Mouse (Mus musculus) ES-Bruce4 (cell line): ENCODE results near the gene Mtus2. TPM values are rescaled to one million over a fixed set of nuclear protein-coding genes. Genes with fewer than 3 reads are reported as not detected.

ENCODE experiments used
- H3K27ac ChIP-seq: 2 replicates; pipeline ENCODE4 v1.5.1; 2012; ENCODE audit warnings: low read length, inconsistent platforms; ENCODE audit not compliant: insufficient read depth
- H3K27me3 ChIP-seq: 2 replicates; pipeline ENCODE4 v1.6.1; 2012; ENCODE audit warnings: mild to moderate bottlenecking, low read length, inconsistent platforms; ENCODE audit not compliant: control insufficient read depth, poor library complexity, insufficient read depth, severe bottlenecking
- H3K36me3 ChIP-seq: 2 replicates; pipeline ENCODE4 v1.6.1; 2012; ENCODE audit warnings: inconsistent platforms, mild to moderate bottlenecking, low read length, moderate library complexity; ENCODE audit not compliant: control insufficient read depth, poor library complexity, insufficient read depth, severe bottlenecking
- H3K4me1 ChIP-seq: one replicate; pipeline ENCODE4 v1.8.1; 2011; ENCODE audit warnings: low read length; ENCODE audit not compliant: control insufficient read depth, insufficient read depth
- H3K4me3 ChIP-seq: 2 replicates; pipeline ENCODE4 v1.5.1; 2011; ENCODE audit warnings: low read depth, mild to moderate bottlenecking, low read length
- H3K9ac ChIP-seq: 2 replicates; pipeline ENCODE4 v1.6.1; 2012; ENCODE audit warnings: low read depth, mild to moderate bottlenecking, inconsistent platforms; ENCODE audit not compliant: poor library complexity, severe bottlenecking
- H3K9me3 ChIP-seq: replicated peaks from 2 replicates; pipeline ENCODE4 v1.6.1; 2012; ENCODE audit warnings: mild to moderate bottlenecking, low read length, inconsistent platforms; ENCODE audit not compliant: control insufficient read depth, poor library complexity, insufficient read depth, severe bottlenecking
- CTCF ChIP-seq: IDR thresholded peaks from one replicate; pipeline ENCODE4 v1.8.1; 2011; ENCODE audit warnings: low read depth, low read length
- EP300 ChIP-seq: IDR thresholded peaks from 2 replicates; pipeline ENCODE4 v1.6.1; 2011; ENCODE audit warnings: low read depth, low read length; ENCODE audit not compliant: insufficient read depth
- POLR2A ChIP-seq: IDR thresholded peaks from one replicate; pipeline ENCODE4 v1.8.1; 2011; ENCODE audit warnings: low read length; ENCODE audit not compliant: insufficient read depth
- polyA plus RNA-seq: library from polyadenylated mRNA; stranded (reverse); fragments of >200 nt; gene quantifications from 2 replicates; pipeline ENCODE4 v1.2.4, GENCODE M21; 2011; ENCODE audit warnings: low read depth; ENCODE audit not compliant: missing spikeins, insufficient read depth, insufficient read length

The Mtus2 gene
- polyA plus RNA-seq, 1 experiment = 2.4 TPM

- no peaks in the 10 kb centered on the region; the same call in 1 of the 2 replicates for H3K9me3 ChIP-seq
- no peaks in the 10 kb centered on the region for H3K27me3 ChIP-seq
- no peak overlapping the region for H3K27ac ChIP-seq
- no peaks in the 10 kb centered on the region for H3K36me3 ChIP-seq
- TF ChIP-seq POLR2A (no peak), EP300 (no peak), CTCF (no peak)
- no peaks in the 10 kb centered on the region for H3K4me1 ChIP-seq
- no peak overlapping the region for H3K4me3 ChIP-seq
- no peak overlapping the region for H3K9ac ChIP-seq
These were observed 91.1 kb downstream of the Mtus2 start for GRCm38 (mm10) chr5:148048200-148048599.

- no peaks in the 10 kb centered on the region for H3K27me3 ChIP-seq
- no peak overlapping the region for H3K4me3 ChIP-seq
- no peaks in the 10 kb centered on the region; the same call in 1 of the 2 replicates for H3K9me3 ChIP-seq
- no peaks in the 10 kb centered on the region for H3K4me1 ChIP-seq
- no peak overlapping the region for H3K9ac ChIP-seq
- no peaks in the 10 kb centered on the region for H3K36me3 ChIP-seq
- H3K27ac ChIP-seq = no peak overlapping the region
- TF ChIP-seq CTCF = no peak
- no peak for TF ChIP-seq POLR2A
- TF ChIP-seq EP300 = no peak
These were observed 92.2 kb downstream of the Mtus2 start for GRCm38 (mm10) chr5:148049304-148049703.

- Histone ChIP-seq H3K9me3 (no peaks in the 10 kb centered on the region), H3K27ac (no peak overlapping the region), H3K4me1 (no peaks in the 10 kb centered on the region), H3K27me3 (no peaks in the 10 kb centered on the region), H3K4me3 (no peak overlapping the region), H3K9ac (no peak overlapping the region), H3K36me3 (no peaks in the 10 kb centered on the region)
- no peak for TF ChIP-seq CTCF
- TF ChIP-seq POLR2A = no peak
- TF ChIP-seq EP300 = no peak
These were observed 95.9 kb downstream of the Mtus2 start for GRCm38 (mm10) chr5:148052846-148053608.

- Histone ChIP-seq H3K4me1 (no peaks in the 10 kb centered on the region), H3K27me3 (no peaks in the 10 kb centered on the region), H3K36me3 (no peaks in the 10 kb centered on the region), H3K4me3 (no peak overlapping the region), H3K27ac (no peak overlapping the region), H3K9me3 (no peaks in the 10 kb centered on the region), H3K9ac (no peak overlapping the region)
- TF ChIP-seq CTCF = no peak
- TF ChIP-seq EP300 = no peak
- no peak for TF ChIP-seq POLR2A
These were observed 96.5 kb downstream of the Mtus2 start for GRCm38 (mm10) chr5:148053609-148053990.

GRCm38 (mm10) chr5:148056831-148057230 is 99.7 kb downstream of the Mtus2 start:
- H3K4me3 ChIP-seq = no peak overlapping the region
- TF ChIP-seq CTCF = no peak
- no peak for TF ChIP-seq EP300
- no peak for TF ChIP-seq POLR2A
- H3K27me3 ChIP-seq = no peaks in the 10 kb centered on the region
- H3K27ac ChIP-seq = no peak overlapping the region
- no peak overlapping the region for H3K9ac ChIP-seq
- no peaks in the 10 kb centered on the region for H3K4me1 ChIP-seq
- no peaks in the 10 kb centered on the region for H3K36me3 ChIP-seq
- H3K9me3 ChIP-seq = no peaks in the 10 kb centered on the region

GRCm38 (mm10) chr5:148057433-148057832 is 100.3 kb downstream of the Mtus2 start:
- TF ChIP-seq EP300 = no peak
- no peak for TF ChIP-seq CTCF
- TF ChIP-seq POLR2A = no peak
- Histone ChIP-seq H3K4me3 (no peak overlapping the region), H3K4me1 (no peaks in the 10 kb centered on the region), H3K27me3 (no peaks in the 10 kb centered on the region), H3K9me3 (no peaks in the 10 kb centered on the region), H3K9ac (no peak overlapping the region), H3K36me3 (no peaks in the 10 kb centered on the region), H3K27ac (no peak overlapping the region)
